Mouse (Mus musculus): Measurements from ENCODE around the gene Inafm2. TPM values are rescaled to one million over a fixed set of nuclear protein-coding genes. Genes with fewer than 3 reads are reported as not detected.

Gene Inafm2
- polyA plus RNA-seq, 1 experiment from 2014 or later = 23.1 TPM

DNA sequence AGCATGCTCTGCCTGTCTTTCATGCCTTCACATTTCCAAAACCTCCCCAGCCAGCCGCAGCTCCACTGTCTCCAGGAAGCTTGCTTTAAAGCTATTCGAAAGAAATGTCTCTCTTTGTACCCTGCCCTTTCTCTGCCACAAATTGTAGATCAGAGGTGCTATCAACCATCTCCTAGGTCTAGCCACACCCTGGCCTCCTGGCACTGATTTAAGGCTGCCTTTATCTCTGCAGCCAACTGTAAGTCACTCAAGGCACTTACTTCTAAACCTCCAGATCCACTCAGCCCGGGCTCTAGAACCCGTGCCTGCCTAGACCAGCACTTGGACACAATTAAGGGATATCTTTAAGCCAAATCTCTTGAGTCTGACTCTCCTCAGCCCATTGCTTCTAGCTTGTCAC, 32.9 kb downstream of the Inafm2 start:
- H3K27me3 ChIP-seq (replicated peaks) = no peaks in the 10 kb centered on the region
- ATAC-seq (ENCODE audit: insufficient read depth, low FRiP score, low read depth) = no peak
- H3K9ac ChIP-seq = no peak overlapping the region
- WGBS = 74% methylated on average over 4 of the region's 4 CpGs
- no peak overlapping the region for H3K27ac ChIP-seq
- H3K4me1 ChIP-seq = peaks cover 24% of the 10 kb centered on the region
- H3K9me3 ChIP-seq = no peaks in the 10 kb centered on the region
- no peaks in the 10 kb centered on the region for H3K36me3 ChIP-seq
- H3K4me2 ChIP-seq = no peak overlapping the region
- H3K4me3 ChIP-seq (replicated peaks) = no peak overlapping the region

DNA sequence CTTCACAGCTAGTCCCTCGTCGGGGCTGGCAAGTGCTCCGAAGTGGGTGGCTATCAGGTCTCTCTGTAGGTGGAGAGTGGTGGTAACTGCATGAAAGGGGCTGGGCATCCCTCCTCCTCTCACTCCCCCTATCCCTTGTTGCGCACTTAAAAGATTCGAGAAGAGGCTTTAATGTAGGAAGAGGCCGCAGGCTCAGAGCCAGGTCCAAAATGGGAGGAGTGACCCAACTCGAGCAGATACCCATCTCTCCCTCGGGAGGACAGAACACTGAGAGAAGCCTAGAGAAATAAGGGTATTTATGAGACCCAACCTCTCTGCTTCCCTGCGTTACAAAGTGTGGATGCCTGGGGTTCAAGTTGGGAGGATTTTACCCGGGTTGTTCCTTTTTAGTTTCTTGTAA, 33.5 kb downstream of the Inafm2 start:
- no peaks in the 10 kb centered on the region for H3K36me3 ChIP-seq
- H3K4me3 ChIP-seq (replicated peaks) = peak overlapping the region; percentile 35
- ATAC-seq (ENCODE audit: insufficient read depth, low FRiP score, low read depth) = no peak
- WGBS = 10% methylated on average over 10 of the region's 10 CpGs
- peaks cover 24% of the 10 kb centered on the region for H3K4me1 ChIP-seq
- peak overlapping the region; percentile 72 for H3K4me2 ChIP-seq
- H3K27me3 ChIP-seq (replicated peaks) = no peaks in the 10 kb centered on the region
- no peak overlapping the region for H3K27ac ChIP-seq
- no peaks in the 10 kb centered on the region for H3K9me3 ChIP-seq
- H3K9ac ChIP-seq = no peak overlapping the region

DNA sequence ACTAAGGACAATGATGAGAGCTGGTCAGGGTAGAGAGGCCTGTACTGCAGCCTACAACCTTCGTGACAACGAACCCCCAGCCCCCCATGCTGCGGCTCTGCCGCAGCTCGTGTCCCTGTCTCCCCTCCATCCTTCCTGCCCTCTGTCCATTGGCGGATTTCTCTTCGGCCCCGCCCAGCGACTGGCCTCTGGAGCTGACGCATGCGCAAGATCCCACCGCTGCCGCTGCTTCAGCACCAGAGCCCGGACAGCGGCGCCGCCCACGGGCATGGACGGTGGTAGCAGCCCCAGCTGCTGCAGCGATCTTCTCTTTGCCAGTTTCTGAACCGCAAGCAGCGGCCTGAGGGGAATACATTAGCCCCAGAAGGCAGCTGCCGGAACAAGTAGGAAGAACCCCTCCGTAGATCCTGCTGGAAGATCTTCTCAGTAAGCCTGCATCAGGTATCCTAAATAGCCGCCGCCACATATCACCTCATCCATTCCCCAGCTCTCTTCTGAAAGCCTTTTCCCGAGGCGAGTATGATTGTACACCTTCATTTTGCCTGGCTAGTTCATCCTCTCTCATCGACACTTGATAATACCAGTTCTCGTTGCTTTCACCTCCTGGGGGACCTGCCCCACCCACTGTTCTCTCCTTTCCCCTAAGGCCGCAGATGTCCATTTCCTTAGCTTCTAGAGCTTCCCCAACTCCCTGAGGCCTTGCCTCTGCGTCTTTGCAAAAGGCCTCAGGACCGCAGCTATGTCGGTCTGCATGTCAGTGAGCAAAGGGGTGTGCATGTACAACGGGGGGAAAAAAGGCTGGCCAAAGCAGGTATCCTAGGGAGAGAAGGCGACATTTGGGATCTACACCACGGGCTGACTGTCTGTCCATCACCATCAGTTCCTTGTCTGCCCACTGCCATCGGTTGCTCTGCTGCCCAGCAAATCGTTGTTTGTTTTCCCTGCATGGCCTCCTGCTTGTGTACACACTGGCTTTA, 34.2 kb downstream of the Inafm2 start, which contains the start of gene Disp2:
TSS of gene Disp2 (plus strand) at position 216 of the 977 bp plus-strand sequence.
- no peak within 1 kb of the TSS for H3K9ac ChIP-seq
- ATAC-seq (ENCODE audit: insufficient read depth, low FRiP score, low read depth) = peak; percentile 83; the same call in 1 of the 2 replicates
- no peaks in the 10 kb centered on the region for H3K9me3 ChIP-seq
- no peaks in the 10 kb centered on the region for H3K27me3 ChIP-seq (replicated peaks)
- H3K4me3 ChIP-seq (replicated peaks) = peak within 1 kb of the TSS; percentile 35
- H3K27ac ChIP-seq = no peak within 1 kb of the TSS
- 10% methylated on average over 39 of the region's 39 CpGs for WGBS
- H3K36me3 ChIP-seq = no peaks in the 10 kb centered on the region
- peak within 1 kb of the TSS; percentile 72 for H3K4me2 ChIP-seq
- H3K4me1 ChIP-seq = peaks cover 24% of the 10 kb centered on the region

DNA sequence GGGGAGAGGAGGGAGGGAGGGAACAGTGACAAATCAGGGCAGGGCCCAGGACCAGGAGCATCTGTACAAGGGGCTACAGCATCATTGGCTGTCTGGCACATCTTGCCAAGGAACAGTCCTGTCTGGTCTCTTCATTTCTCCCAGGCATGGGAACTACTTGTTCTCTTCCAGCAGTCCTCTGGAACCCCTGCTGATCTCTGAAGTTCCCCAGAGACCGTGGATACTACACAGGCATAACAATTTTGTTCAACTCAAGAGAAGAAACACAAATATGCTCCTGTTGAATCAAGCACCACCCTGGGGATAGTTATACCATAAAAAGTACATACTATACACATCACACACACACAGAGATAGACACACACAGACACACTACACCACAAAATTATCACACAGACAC, 35.6 kb downstream of the Inafm2 start:
- ATAC-seq (ENCODE audit: insufficient read depth, low FRiP score, low read depth) = no peak
- no peak overlapping the region for H3K4me3 ChIP-seq (replicated peaks)
- no peaks in the 10 kb centered on the region for H3K9me3 ChIP-seq
- H3K27me3 ChIP-seq (replicated peaks) = no peaks in the 10 kb centered on the region
- H3K4me2 ChIP-seq = no peak overlapping the region
- H3K9ac ChIP-seq = no peak overlapping the region
- 69% methylated on average over 1 of the region's 1 CpGs for WGBS
- H3K4me1 ChIP-seq = peaks cover 11% of the 10 kb centered on the region
- no peaks in the 10 kb centered on the region for H3K36me3 ChIP-seq
- no peak overlapping the region for H3K27ac ChIP-seq

DNA sequence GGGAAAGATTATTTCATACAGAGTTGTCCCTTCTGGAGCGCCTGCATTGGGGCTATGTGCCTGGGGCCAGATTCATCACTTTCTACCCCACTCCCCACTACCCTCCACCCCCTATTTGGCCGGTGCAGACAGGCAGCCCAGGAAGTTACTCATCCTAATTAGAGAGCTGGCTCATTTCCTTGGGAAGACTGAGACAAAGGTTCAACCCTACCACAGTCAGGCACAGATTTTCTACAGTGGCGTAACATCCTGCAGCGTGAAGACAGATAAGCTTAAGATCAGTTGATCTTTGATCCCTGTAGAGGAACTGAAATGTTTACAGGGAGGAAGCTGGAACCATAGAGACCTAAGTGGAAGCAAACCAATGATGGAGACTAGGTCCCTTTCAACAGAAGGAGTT, 36.7 kb downstream of the Inafm2 start:
- H3K27ac ChIP-seq = no peak overlapping the region
- no peaks in the 10 kb centered on the region for H3K9me3 ChIP-seq
- no peak for ATAC-seq (ENCODE audit: insufficient read depth, low FRiP score, low read depth)
- no peak overlapping the region for H3K4me2 ChIP-seq
- H3K4me1 ChIP-seq = peaks cover 11% of the 10 kb centered on the region
- WGBS = 61% methylated on average over 4 of the region's 4 CpGs
- H3K9ac ChIP-seq = no peak overlapping the region
- no peak overlapping the region for H3K4me3 ChIP-seq (replicated peaks)
- H3K36me3 ChIP-seq = no peaks in the 10 kb centered on the region
- H3K27me3 ChIP-seq (replicated peaks) = no peaks in the 10 kb centered on the region

GRCm38 (mm10) chr2:118783093-118783492, 37.5 kb downstream of the Inafm2 start:
- no peak overlapping the region for H3K27ac ChIP-seq
- H3K9ac ChIP-seq = no peak overlapping the region
- H3K4me1 ChIP-seq = peaks cover 11% of the 10 kb centered on the region
- no peak for ATAC-seq (ENCODE audit: insufficient read depth, low FRiP score, low read depth)
- H3K9me3 ChIP-seq = no peaks in the 10 kb centered on the region
- WGBS = 46% methylated on average over 5 of the region's 5 CpGs
- H3K4me2 ChIP-seq = no peak overlapping the region
- H3K36me3 ChIP-seq = no peaks in the 10 kb centered on the region
- no peaks in the 10 kb centered on the region for H3K27me3 ChIP-seq (replicated peaks)
- H3K4me3 ChIP-seq (replicated peaks) = no peak overlapping the region

DNA sequence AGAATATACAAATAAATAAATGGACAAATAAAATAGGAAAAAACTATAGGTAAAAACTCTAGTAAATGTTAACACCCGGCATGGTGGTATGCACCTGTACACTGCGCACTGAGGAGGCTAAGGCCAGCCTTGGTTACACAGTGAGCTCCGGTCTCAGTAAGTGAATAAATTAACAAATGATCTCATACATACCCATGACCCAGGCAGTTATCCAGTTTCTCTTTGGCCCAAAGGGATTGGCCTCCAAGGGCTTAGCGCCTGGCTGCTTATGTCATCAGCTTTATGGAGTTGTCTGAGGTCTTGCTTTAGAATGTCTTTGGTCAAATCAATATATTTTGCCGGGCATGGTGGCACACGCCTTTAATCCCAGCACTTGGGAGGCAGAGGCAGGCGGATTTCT, 38.1 kb downstream of the Inafm2 start:
- ATAC-seq (ENCODE audit: insufficient read depth, low FRiP score, low read depth) = no peak
- Histone ChIP-seq H3K36me3 (no peaks in the 10 kb centered on the region), H3K4me3 (replicated peaks) (no peak overlapping the region), H3K27ac (no peak overlapping the region), H3K9ac (no peak overlapping the region), H3K27me3 (replicated peaks) (no peaks in the 10 kb centered on the region), H3K4me2 (no peak overlapping the region), H3K9me3 (no peaks in the 10 kb centered on the region), H3K4me1 (peaks cover 11% of the 10 kb centered on the region)
- WGBS = 86% methylated on average over 7 of the region's 7 CpGs

GRCm38 (mm10) chr2:118786525-118786924, 41.0 kb downstream of the Inafm2 start:
- ATAC-seq (ENCODE audit: insufficient read depth, low FRiP score, low read depth) = no peak
- H3K27ac ChIP-seq = no peak overlapping the region
- H3K4me3 ChIP-seq (replicated peaks) = no peak overlapping the region
- H3K9ac ChIP-seq = no peak overlapping the region
- H3K4me2 ChIP-seq = no peak overlapping the region
- no peaks in the 10 kb centered on the region for H3K27me3 ChIP-seq (replicated peaks)
- WGBS = 65% methylated on average over 5 of the region's 5 CpGs
- H3K4me1 ChIP-seq = peaks cover 6% of the 10 kb centered on the region; the same call in 1 of the 2 replicates
- no peaks in the 10 kb centered on the region for H3K36me3 ChIP-seq
- H3K9me3 ChIP-seq = no peaks in the 10 kb centered on the region

DNA sequence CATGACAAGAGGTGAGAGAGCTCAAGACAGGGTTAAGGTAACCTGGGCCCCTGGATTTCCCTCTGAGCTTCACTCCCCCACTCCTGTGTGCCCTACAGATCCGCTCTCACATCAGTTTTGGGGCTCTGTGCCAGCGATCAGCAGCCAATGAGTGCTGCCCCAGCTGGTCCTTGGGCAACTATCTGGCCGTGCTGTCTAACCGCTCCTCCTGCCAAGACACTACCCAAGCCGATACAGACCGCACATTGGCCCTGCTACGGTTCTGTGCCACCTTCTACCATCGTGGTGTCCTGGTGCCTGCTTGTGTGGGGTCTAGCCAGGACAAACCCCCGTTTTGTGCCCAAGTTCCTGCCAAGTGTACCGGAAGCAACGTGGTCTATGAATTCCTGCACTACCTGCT, 43.9 kb downstream of the Inafm2 start:
- H3K4me2 ChIP-seq = no peak overlapping the region
- H3K9ac ChIP-seq = no peak overlapping the region
- WGBS = 91% methylated on average over 11 of the region's 11 CpGs
- no peaks in the 10 kb centered on the region for H3K9me3 ChIP-seq
- H3K4me3 ChIP-seq (replicated peaks) = no peak overlapping the region
- no peak overlapping the region for H3K27ac ChIP-seq
- H3K4me1 ChIP-seq = peaks cover 6% of the 10 kb centered on the region; the same call in 1 of the 2 replicates
- H3K36me3 ChIP-seq = no peaks in the 10 kb centered on the region
- H3K27me3 ChIP-seq (replicated peaks) = no peaks in the 10 kb centered on the region
- no peak for ATAC-seq (ENCODE audit: insufficient read depth, low FRiP score, low read depth)

DNA sequence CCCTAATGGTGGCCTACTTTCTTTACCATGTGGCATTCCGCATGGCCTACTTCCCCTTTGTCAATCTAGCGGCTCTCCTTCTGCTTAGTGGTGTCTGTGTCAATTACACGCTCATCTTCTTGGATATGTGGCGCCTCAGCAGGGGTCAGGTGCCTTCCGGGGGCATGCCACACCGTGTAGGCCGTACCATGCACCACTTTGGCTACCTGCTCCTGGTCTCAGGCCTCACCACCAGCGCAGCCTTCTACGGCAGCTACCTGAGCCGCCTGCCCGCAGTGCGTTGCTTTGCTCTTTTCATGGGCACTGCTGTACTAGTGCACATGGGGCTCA, 44.6 kb downstream of the Inafm2 start:
- H3K4me1 ChIP-seq = peaks cover 6% of the 10 kb centered on the region; the same call in 1 of the 2 replicates
- peak overlapping the region; percentile 47 for H3K4me2 ChIP-seq
- WGBS = 57% methylated on average over 12 of the region's 12 CpGs
- no peak overlapping the region for H3K27ac ChIP-seq
- no peaks in the 10 kb centered on the region for H3K27me3 ChIP-seq (replicated peaks)
- no peak overlapping the region for H3K9ac ChIP-seq
- H3K36me3 ChIP-seq = no peaks in the 10 kb centered on the region
- no peak overlapping the region for H3K4me3 ChIP-seq (replicated peaks)
- ATAC-seq (ENCODE audit: insufficient read depth, low FRiP score, low read depth) = no peak
- no peaks in the 10 kb centered on the region for H3K9me3 ChIP-seq

DNA sequence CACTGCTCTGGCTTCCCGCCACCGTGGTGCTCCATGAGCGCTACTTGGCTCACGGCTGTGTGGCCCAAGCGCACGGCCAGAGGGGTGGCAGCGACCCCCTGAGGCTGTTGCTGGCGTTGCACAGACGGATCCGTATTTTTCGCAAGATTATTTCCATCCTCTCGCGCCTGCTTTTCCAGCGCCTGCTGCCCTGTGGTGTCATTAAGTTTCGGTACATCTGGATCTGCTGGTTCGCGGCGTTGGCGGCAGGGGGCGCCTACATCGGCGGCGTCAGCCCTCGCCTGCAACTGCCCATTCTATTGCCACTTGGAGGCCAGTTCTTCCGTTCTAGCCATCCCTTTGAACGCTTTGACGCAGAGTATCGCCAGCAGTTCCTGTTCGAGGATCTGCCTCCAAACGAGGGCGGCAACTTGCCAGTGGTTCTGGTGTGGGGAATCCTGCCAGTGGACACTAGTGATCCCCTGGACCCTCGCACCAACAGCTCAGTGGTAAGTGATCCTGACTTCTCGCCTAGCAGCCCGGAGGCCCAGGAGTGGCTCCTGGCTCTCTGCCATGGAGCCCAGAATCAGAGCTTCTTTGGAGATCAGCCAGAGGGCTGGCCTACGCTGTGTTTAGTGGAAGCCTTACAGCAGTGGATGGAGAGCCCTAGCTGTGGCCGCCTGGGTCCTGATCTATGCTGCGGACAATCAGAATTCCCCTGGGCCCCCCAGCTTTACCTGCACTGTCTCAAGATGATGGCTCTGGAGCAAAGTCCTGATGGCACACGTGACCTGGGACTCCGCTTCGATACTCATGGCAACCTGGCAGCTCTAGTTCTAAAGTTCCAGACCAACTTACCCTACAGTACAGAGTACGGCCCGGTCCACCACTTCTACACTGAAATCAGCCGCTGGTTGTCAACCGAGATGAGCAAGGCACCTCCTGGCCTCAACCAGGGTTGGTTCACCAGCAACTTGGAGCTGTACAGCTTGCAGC, 45.3 kb downstream of the Inafm2 start:
- H3K4me2 ChIP-seq = peak overlapping the region; percentile 47
- peaks cover 6% of the 10 kb centered on the region; the same call in 1 of the 2 replicates for H3K4me1 ChIP-seq
- H3K27me3 ChIP-seq (replicated peaks) = no peaks in the 10 kb centered on the region
- 21% methylated on average over 44 of the region's 44 CpGs for WGBS
- no peaks in the 10 kb centered on the region for H3K9me3 ChIP-seq
- H3K9ac ChIP-seq = no peak overlapping the region
- no peak overlapping the region for H3K27ac ChIP-seq
- no peaks in the 10 kb centered on the region for H3K36me3 ChIP-seq
- H3K4me3 ChIP-seq (replicated peaks) = peak overlapping the region; percentile 8; the same call in 1 of the 2 replicates
- peak; percentile 53; the same call in 1 of the 2 replicates for ATAC-seq (ENCODE audit: insufficient read depth, low FRiP score, low read depth)
